Mouse (Mus musculus) brain, adult 2 months (tissue): ENCODE measurements at regions not wholly inside any gene's neighbourhood (a gene's known extent, or its start where the extent isn't known, plus 50 kb on each side); places are given as distances from the start of the nearest gene placed in this dataset.
A peak's percentile ranks its signal among the peaks of the same experiment; 100 is the strongest.

Experiments used
- DNase-seq: peaks from one replicate; pipeline ENCODE4 v3.0.0; 2011; ENCODE audit warnings: low read depth, low spot score

GRCm38 (mm10) chrX:161487691-161488090, 200.4 kb downstream of the Gm15262 start:
- no peak for DNase-seq

GRCm38 (mm10) chrX:161511341-161511740, 205.5 kb upstream of the Rai2 start:
- no peak for DNase-seq

GRCm38 (mm10) chrX:161523432-161524256, 193.2 kb upstream of the Rai2 start:
- DNase-seq = no peak

GRCm38 (mm10) chrX:161524257-161524646, 192.6 kb upstream of the Rai2 start:
- DNase-seq = peak; percentile 29

- no peak for DNase-seq
Observed at GRCm38 (mm10) chrX:161537290-161537689, 179.6 kb upstream of the Rai2 start.

GRCm38 (mm10) chrX:161556896-161557295, 160.0 kb upstream of the Rai2 start:
- DNase-seq = peak; percentile 33

- no peak for DNase-seq
Observed at GRCm38 (mm10) chrX:161558511-161558910, 158.4 kb upstream of the Rai2 start.

- no peak for DNase-seq
Observed at GRCm38 (mm10) chrX:161566435-161566834, 150.4 kb upstream of the Rai2 start.

- DNase-seq = peak; percentile 66
Observed at GRCm38 (mm10) chrX:161582019-161582659, 134.7 kb upstream of the Rai2 start.

- no peak for DNase-seq
Observed at GRCm38 (mm10) chrX:161583872-161584271, 133.0 kb upstream of the Rai2 start.

GRCm38 (mm10) chrX:161633869-161634268, 83.0 kb upstream of the Rai2 start:
- no peak for DNase-seq

GRCm38 (mm10) chrX:161634342-161634741, 82.5 kb upstream of the Rai2 start:
- DNase-seq = peak; percentile 61

- peak; percentile 71 for DNase-seq
Observed at GRCm38 (mm10) chrX:161635678-161636077, 81.2 kb upstream of the Rai2 start.

GRCm38 (mm10) chrX:161653106-161653505, 63.8 kb upstream of the Rai2 start:
- DNase-seq = no peak

GRCm38 (mm10) chrX:161660106-161660505, 56.8 kb upstream of the Rai2 start:
- DNase-seq = no peak

- DNase-seq = no peak
Observed at GRCm38 (mm10) chrX:161661936-161662335, 54.9 kb upstream of the Rai2 start.
